Mouse (Mus musculus) inflammation-experienced regulatory T-cells, adult 6 months (primary cell): Measurements from ENCODE around the gene Car10. TPM values are rescaled to one million over a fixed set of nuclear protein-coding genes. Genes with fewer than 3 reads are reported as not detected.

Experiments
- ATAC-seq: one replicate; pipeline ENCODE4 v1.8.0; 2017
- polyA plus RNA-seq, 3 experiments: library from polyadenylated mRNA; unstranded; fragments of 100-300 nt; shearing (Covaris generic); gene quantifications; one replicate each; pipeline ENCODE4 v1.2.1; 2017

Car10 gene
- polyA plus RNA-seq, result under 1 TPM in 2 of 3 experiments, not detected in 1; 0.16 to 0.17 TPM

- ATAC-seq, result no peak
Measured at GRCm38 (mm10) chr11:93097941-93098828, at the start of gene Car10. Gene Car10 (plus strand): TSS chr11:93098028.

- no peak for ATAC-seq
Measured at GRCm38 (mm10) chr11:93065021-93065420, 32.8 kb upstream of the Car10 start.

- ATAC-seq, result no peak
Measured at GRCm38 (mm10) chr11:93065656-93066181, 32.1 kb upstream of the Car10 start.

GRCm38 (mm10) chr11:93095588-93095987 lies 2.2 kb upstream of the Car10 start:
- ATAC-seq, result no peak

GRCm38 (mm10) chr11:93097001-93097400 lies 827 bp upstream of the Car10 start:
- no peak for ATAC-seq

- ATAC-seq, result no peak
Measured at GRCm38 (mm10) chr11:93097431-93097851, 387 bp upstream of the Car10 start.

- no peak for ATAC-seq
Measured at GRCm38 (mm10) chr11:93098933-93099381, 1.1 kb downstream of the Car10 start.

- no peak for ATAC-seq
Measured at GRCm38 (mm10) chr11:93099431-93100370, 1.9 kb downstream of the Car10 start.

- no peak for ATAC-seq
Measured at GRCm38 (mm10) chr11:93100606-93101005, 2.8 kb downstream of the Car10 start.

GRCm38 (mm10) chr11:93101106-93101505 lies 3.3 kb downstream of the Car10 start:
- ATAC-seq, result no peak

GRCm38 (mm10) chr11:93102321-93102720 lies 4.5 kb downstream of the Car10 start:
- ATAC-seq, result no peak

- ATAC-seq, result no peak
Measured at GRCm38 (mm10) chr11:93103101-93103815, 5.4 kb downstream of the Car10 start.

- no peak for ATAC-seq
Measured at GRCm38 (mm10) chr11:93109451-93109850, 11.6 kb downstream of the Car10 start.

GRCm38 (mm10) chr11:93120766-93121415 lies 23.1 kb downstream of the Car10 start:
- no peak for ATAC-seq

- ATAC-seq, result no peak
Measured at GRCm38 (mm10) chr11:93123691-93124090, 25.9 kb downstream of the Car10 start.

GRCm38 (mm10) chr11:93126466-93126865 lies 28.6 kb downstream of the Car10 start:
- ATAC-seq, result no peak

- ATAC-seq, result no peak
Measured at GRCm38 (mm10) chr11:93128481-93128880, 30.7 kb downstream of the Car10 start.

- ATAC-seq, result no peak
Measured at GRCm38 (mm10) chr11:93137841-93138240, 40.0 kb downstream of the Car10 start.

- ATAC-seq, result no peak
Measured at GRCm38 (mm10) chr11:93141727-93142126, 43.9 kb downstream of the Car10 start.

GRCm38 (mm10) chr11:93144544-93144943 lies 46.7 kb downstream of the Car10 start:
- ATAC-seq, result no peak

- no peak for ATAC-seq
Measured at GRCm38 (mm10) chr11:93154910-93155309, 57.1 kb downstream of the Car10 start.

- ATAC-seq, result no peak
Measured at GRCm38 (mm10) chr11:93172430-93172829, 74.6 kb downstream of the Car10 start.
